Mouse (Mus musculus) cerebellum, adult 9-10 months (tissue): ENCODE results near the gene Iffo2.
A peak's percentile ranks its signal among the peaks of the same experiment; 100 is the strongest.

Experiments used
- DNase-seq: peaks from one replicate; pipeline ENCODE4 v3.0.0; 2022

Gene Iffo2

GRCm38 (mm10) chr4:139535127-139535695 lies 4.9 kb downstream of the Iffo2 start:
- no peak for DNase-seq

GRCm38 (mm10) chr4:139535719-139536118 lies 5.4 kb downstream of the Iffo2 start:
- no peak for DNase-seq

- DNase-seq, result peak; percentile 64
Observed at GRCm38 (mm10) chr4:139536706-139537105, 6.4 kb downstream of the Iffo2 start.

GRCm38 (mm10) chr4:139540784-139541183 lies 10.4 kb downstream of the Iffo2 start:
- DNase-seq, result no peak

- no peak for DNase-seq
Observed at GRCm38 (mm10) chr4:139545791-139546190, 15.4 kb downstream of the Iffo2 start.

GRCm38 (mm10) chr4:139549448-139549847 lies 19.1 kb downstream of the Iffo2 start:
- DNase-seq, result no peak

- DNase-seq, result no peak
Observed at GRCm38 (mm10) chr4:139555235-139555634, 24.9 kb downstream of the Iffo2 start.

GRCm38 (mm10) chr4:139555951-139556350 lies 25.6 kb downstream of the Iffo2 start:
- no peak for DNase-seq

- DNase-seq, result no peak
Observed at GRCm38 (mm10) chr4:139568361-139568760, 38.0 kb downstream of the Iffo2 start.

GRCm38 (mm10) chr4:139570756-139571155 lies 40.4 kb downstream of the Iffo2 start:
- DNase-seq, result peak; percentile 38

GRCm38 (mm10) chr4:139572928-139573512 lies 42.7 kb downstream of the Iffo2 start:
- DNase-seq, result peak; percentile 62

- peak; percentile 99 for DNase-seq
Observed at GRCm38 (mm10) chr4:139574156-139574798, 43.9 kb downstream of the Iffo2 start.

GRCm38 (mm10) chr4:139574799-139575672 lies 44.7 kb downstream of the Iffo2 start:
- peak; percentile 83 for DNase-seq

- no peak for DNase-seq
Observed at GRCm38 (mm10) chr4:139575673-139576003, 45.3 kb downstream of the Iffo2 start.

- DNase-seq, result peak; percentile 69
Observed at GRCm38 (mm10) chr4:139576251-139576880, 46.0 kb downstream of the Iffo2 start.

GRCm38 (mm10) chr4:139577006-139577405 lies 46.7 kb downstream of the Iffo2 start:
- peak; percentile 74 for DNase-seq

GRCm38 (mm10) chr4:139578389-139578788 lies 48.0 kb downstream of the Iffo2 start:
- peak; percentile 40 for DNase-seq

GRCm38 (mm10) chr4:139579003-139579402 lies 48.7 kb downstream of the Iffo2 start:
- peak; percentile 38 for DNase-seq

- DNase-seq, result peak; percentile 41
Observed at GRCm38 (mm10) chr4:139579466-139579865, 49.1 kb downstream of the Iffo2 start.

- DNase-seq, result peak; percentile 36
Observed at GRCm38 (mm10) chr4:139580663-139581336, 50.5 kb downstream of the Iffo2 start.

- DNase-seq, result peak; percentile 63
Observed at GRCm38 (mm10) chr4:139581427-139582051, 51.2 kb downstream of the Iffo2 start.

GRCm38 (mm10) chr4:139582346-139582745 lies 52.0 kb downstream of the Iffo2 start:
- DNase-seq, result peak; percentile 49
